Mouse (Mus musculus): Measurements from ENCODE around the gene Prkcg.
"Not testable (repeated sequence)": the region's sequence is repeated elsewhere in the genome, so short reads cannot be mapped to it uniquely, and the experiment has no call there.

Gene Prkcg

GRCm38 (mm10) chr7:3288976-3289970, at the start of gene Prkcg, which contains the start of gene Myadm:
TSS of gene Prkcg (plus strand) at chr7:3289179.
TSS of gene Myadm (plus strand) at chr7:3289080.
- DNase-seq: peak; percentile 77 to 81

GRCm38 (mm10) chr7:3239193-3239592, 49.8 kb upstream of the Prkcg start:
- no peak for DNase-seq

- no peak for DNase-seq
Measured at GRCm38 (mm10) chr7:3260701-3261100, 28.3 kb upstream of the Prkcg start.

- no peak for DNase-seq
Measured at GRCm38 (mm10) chr7:3261446-3261845, 27.5 kb upstream of the Prkcg start.

GRCm38 (mm10) chr7:3262789-3263188, 26.2 kb upstream of the Prkcg start:
- peak; percentile 28 to 29 for DNase-seq

- DNase-seq: no peak
Measured at GRCm38 (mm10) chr7:3264390-3265022, 24.5 kb upstream of the Prkcg start.

- DNase-seq: no peak
Measured at GRCm38 (mm10) chr7:3265311-3265710, 23.7 kb upstream of the Prkcg start.

GRCm38 (mm10) chr7:3267261-3267660, 21.7 kb upstream of the Prkcg start:
- DNase-seq: no peak

- no peak for DNase-seq
Measured at GRCm38 (mm10) chr7:3267888-3268287, 21.1 kb upstream of the Prkcg start.

- DNase-seq: no peak
Measured at GRCm38 (mm10) chr7:3268291-3268690, 20.7 kb upstream of the Prkcg start.

- no peak for DNase-seq
Measured at GRCm38 (mm10) chr7:3272206-3272605, 16.8 kb upstream of the Prkcg start.

- no peak for DNase-seq
Measured at GRCm38 (mm10) chr7:3275455-3276170, 13.4 kb upstream of the Prkcg start.

GRCm38 (mm10) chr7:3276781-3277180, 12.2 kb upstream of the Prkcg start:
- not testable (repeated sequence) for DNase-seq

GRCm38 (mm10) chr7:3280080-3280653, 8.8 kb upstream of the Prkcg start:
- DNase-seq: no peak

- DNase-seq: no peak
Measured at GRCm38 (mm10) chr7:3280654-3281153, 8.3 kb upstream of the Prkcg start.

GRCm38 (mm10) chr7:3281741-3282140, 7.2 kb upstream of the Prkcg start:
- DNase-seq: no peak

GRCm38 (mm10) chr7:3283081-3283875, 5.7 kb upstream of the Prkcg start:
- no peak for DNase-seq

- no peak for DNase-seq
Measured at GRCm38 (mm10) chr7:3284604-3285003, 4.4 kb upstream of the Prkcg start.

GRCm38 (mm10) chr7:3286036-3286435, 2.9 kb upstream of the Prkcg start:
- DNase-seq: no peak

GRCm38 (mm10) chr7:3287186-3287585, 1.8 kb upstream of the Prkcg start:
- no peak for DNase-seq

GRCm38 (mm10) chr7:3290257-3291033, 1.5 kb downstream of the Prkcg start:
- peak; percentile 77 to 83 for DNase-seq

Measured in cerebellum, postnatal 36 days (tissue).